Mouse (Mus musculus): Measurements from ENCODE around the gene Fopnl.

The Fopnl gene

DNA sequence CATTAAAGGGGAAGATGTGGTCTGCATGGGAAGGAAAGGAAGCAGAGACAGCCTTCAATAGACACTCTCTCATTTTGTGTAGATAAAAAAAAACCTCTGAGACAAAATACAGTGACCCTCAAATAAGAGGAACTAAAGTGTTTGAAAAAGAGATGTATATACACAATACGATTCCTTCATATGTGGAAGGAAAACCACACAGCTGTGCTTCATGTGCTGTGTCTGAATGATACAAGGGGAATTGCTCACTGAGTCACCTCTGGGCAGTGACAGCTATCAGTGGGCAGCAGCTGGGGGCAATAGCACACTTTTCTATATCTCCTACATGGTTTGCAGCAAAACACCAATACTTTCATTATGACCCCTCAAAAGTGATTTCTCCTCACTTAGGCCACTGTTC lies 9.8 kb downstream of the Fopnl start:
- DNase-seq (ENCODE audit: low read depth, low spot score): no peak

GRCm38 (mm10) chr16:14306451-14306850 lies 10.8 kb downstream of the Fopnl start:
- peak; percentile 66 for DNase-seq (ENCODE audit: low read depth, low spot score)

- DNase-seq (ENCODE audit: low read depth, low spot score): no peak
Measured at GRCm38 (mm10) chr16:14304791-14305190, 12.4 kb downstream of the Fopnl start.

DNA sequence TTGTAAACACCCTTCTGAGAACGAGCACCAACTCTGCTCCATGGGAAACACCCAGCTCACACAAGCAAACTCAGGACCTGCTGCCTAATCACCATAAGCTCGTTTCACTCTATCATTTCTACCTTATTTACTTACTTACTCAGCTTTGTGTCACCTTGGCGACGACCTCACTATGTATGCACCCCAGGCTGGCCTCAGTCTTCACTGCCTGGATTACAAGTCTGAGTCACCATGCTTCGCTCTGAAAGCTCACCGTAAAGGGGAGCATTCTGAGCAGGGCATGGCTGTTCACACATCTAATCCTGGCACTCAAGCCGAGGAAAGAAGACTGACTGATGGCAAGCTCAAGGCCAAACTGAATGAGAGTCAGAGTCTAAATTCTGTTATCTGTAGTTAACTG lies 13.5 kb downstream of the Fopnl start:
- DNase-seq (ENCODE audit: low read depth, low spot score): no peak

- DNase-seq (ENCODE audit: low read depth, low spot score): no peak
Measured at GRCm38 (mm10) chr16:14303148-14303547, 14.1 kb downstream of the Fopnl start.

DNA sequence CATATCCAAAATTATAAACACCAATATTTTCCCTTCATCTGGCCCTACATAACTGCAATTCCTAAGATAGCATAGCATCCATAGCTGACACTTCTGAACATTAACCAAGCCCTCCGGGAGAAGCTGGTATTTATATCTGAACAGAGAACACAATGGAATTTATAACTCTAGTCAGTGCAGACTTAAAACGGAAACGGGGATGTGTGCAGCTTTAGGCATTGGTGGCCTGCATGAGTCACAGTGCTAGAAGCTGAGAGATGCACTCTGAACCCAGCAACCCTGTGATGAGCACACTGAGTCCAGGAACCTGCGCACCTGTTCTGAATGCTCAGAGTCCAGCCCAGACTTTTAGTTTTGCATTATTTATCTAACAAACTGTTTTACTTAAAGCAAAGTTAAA lies 18.7 kb downstream of the Fopnl start:
- no peak for DNase-seq (ENCODE audit: low read depth, low spot score)

DNA sequence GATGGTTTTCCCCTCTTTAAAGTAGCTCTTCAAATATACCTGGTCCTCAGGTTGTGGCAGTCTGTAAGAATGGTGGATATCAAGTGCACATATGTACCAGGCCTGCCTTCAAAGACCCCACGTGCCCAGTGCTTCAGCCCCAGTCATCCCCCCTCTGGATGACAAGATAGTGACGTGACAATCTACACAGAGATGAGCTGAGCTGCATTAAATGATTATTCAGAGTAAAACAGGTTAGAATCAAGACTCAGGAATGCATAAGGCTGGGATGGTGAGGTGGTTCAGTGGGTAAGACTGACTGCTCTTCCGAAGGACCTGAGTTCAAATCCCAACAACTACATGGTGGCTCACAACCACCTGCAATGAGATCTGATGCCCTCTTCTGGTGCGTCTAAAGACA lies 19.5 kb downstream of the Fopnl start:
- DNase-seq (ENCODE audit: low read depth, low spot score): no peak

- DNase-seq (ENCODE audit: low read depth, low spot score): no peak
Measured at GRCm38 (mm10) chr16:14297137-14297536, 20.1 kb downstream of the Fopnl start.

- DNase-seq (ENCODE audit: low read depth, low spot score): no peak
Measured at GRCm38 (mm10) chr16:14296544-14297124, 20.6 kb downstream of the Fopnl start.

DNA sequence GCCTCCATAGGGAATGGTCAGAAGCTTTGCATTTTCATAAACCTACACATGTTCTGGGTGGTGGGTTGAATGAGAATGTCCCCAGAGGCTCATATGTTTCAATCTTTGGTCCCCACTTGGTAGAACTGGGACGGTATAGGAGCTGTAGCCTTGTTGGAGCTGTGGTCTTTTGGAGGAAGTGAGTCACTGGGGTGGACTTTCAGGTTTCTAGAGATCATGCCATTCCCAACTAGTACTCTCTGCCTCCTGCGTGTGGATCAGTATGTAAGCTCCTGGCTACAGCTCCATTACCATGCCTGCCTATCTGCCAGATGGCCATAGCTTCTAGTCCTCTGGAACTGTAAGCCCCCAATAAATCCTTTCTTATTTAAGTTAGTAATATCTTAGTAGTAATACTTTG lies 21.9 kb downstream of the Fopnl start:
- no peak for DNase-seq (ENCODE audit: low read depth, low spot score)

DNA sequence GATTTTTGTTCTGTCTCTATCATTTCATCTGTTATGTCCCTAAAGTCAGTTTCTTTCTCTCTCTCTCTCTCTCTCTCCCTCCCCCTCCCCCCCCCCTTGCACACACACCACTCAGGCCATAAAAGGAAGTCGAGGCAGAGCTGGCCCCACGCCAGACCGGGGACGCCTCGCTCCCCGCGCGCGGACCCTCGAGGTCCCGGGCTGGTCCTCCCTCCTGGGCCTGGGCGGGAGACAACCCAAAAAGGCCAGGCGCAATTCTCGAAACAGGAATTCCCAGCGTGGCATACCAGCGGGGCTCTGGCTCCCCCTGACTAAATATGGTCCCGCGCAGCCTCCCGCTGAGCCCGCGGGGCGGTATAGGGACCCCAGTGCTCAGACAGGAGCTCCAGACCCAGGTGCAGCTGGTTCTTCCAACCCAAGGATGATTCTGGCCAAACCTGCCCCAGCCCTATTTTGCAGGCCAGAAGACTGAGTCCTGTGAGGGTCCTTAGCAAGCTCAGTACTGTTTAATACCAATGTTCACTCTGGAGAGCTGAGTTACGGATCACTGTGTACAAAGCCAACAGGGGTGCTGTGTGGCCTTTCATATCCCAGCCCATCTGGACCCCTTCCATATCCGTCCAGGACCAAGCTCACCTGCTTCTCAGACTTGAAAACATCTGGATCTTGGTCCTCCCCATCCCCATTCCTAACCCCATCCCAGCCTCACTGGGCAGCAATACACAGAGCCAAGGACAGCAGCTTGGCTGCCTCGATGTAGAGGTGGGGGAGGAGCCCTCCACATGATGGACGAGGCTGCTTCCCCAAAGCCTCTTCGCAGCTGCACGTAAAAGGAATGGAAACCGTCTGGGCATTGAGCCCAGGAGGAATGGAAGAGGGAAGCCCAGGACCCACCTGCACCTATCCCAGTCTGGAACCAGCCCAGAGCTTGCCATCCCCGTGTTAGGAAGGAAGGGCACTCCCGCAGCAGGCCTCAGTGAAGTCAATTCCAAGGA lies 24.7 kb downstream of the Fopnl start:
- peak; percentile 30 for DNase-seq (ENCODE audit: low read depth, low spot score)

DNA sequence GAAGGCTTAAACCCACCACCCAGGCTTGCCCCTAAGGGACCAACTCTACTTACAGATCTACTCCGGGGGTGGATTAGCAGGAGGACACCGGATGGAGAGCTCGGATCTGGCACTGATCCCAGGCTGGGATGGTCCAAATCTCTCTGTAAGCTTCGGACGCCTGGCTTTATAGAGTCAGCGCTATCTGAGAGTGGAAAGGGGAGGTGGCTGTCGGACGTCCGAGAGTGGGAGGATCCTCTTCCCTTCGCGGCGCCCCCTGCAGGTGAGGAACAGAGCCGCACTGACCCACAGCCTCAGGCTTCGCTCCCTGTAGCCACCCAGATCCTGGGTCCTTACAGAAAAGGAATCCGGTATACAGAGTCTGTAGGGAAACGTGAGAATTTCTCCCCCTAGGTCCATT lies 26.0 kb downstream of the Fopnl start, which contains the start of gene Myh11:
Gene Myh11, minus strand, starts transcription at position 150 of the 400 bp plus-strand sequence.
- DNase-seq (ENCODE audit: low read depth, low spot score): peak; percentile 93

- DNase-seq (ENCODE audit: low read depth, low spot score): no peak
Measured at GRCm38 (mm10) chr16:14272374-14272965, 44.7 kb downstream of the Fopnl start.

- DNase-seq (ENCODE audit: low read depth, low spot score): no peak
Measured at GRCm38 (mm10) chr16:14265203-14265920, 51.8 kb downstream of the Fopnl start.

- no peak for DNase-seq (ENCODE audit: low read depth, low spot score)
Measured at GRCm38 (mm10) chr16:14264504-14264903, 52.7 kb downstream of the Fopnl start.

DNA sequence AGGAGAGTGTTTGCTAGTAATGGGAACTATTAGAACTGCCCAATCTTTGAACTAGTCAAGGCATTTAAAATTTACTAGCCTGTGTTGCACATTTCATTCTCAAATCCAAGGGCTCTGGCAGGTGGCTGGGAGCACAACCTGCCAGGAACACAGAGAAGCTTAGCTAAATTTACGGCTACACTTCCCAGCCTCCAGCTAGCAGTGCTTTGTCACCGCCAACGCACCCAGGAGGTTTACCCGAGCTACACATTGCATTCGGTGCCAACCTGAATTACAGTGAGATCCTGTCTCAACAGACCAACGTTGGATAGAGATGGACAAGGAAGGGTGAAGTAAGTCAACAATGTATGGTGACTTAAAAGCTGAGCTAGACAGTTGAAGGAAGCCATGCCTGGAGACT lies 54.0 kb downstream of the Fopnl start:
- DNase-seq (ENCODE audit: low read depth, low spot score): no peak

DNA sequence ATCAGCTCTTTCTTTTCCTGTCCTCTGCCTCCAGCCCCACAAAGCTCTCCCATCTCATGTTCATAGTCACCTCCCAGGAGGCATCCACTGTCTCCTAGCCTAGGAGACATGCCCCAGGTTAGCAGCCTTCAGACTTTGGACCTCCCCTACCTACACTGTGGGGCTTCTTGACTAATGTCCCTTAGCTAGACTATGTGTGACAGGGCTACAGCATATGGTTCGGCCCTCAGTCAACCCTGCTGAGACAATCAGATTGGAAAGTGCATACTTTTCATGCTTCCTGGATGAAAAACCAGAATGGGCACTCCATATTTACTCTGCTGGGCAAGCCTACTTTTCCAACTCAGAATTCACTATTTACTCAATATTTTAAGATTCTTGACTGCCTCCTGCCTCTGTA lies 54.8 kb downstream of the Fopnl start:
- DNase-seq (ENCODE audit: low read depth, low spot score): no peak

DNA sequence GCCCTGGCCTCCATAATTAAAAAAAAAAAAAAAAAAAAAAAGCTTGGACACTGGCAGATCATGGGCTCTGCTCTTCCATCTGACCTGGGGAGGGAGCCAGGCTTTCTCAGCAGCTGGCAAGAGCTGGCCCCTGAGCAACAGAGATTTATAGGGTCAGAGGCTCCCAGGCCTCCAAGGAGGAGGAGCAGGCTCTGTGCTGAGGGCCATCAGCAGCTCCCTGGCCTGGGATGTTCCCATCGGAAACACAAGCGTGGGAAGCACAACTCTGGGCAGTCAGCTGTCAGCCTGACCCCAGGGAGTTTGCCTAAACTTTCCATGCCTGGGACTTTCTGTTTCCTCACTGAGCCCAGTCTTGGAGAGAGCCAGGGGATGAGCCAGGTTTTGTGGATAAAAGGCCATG lies 58.3 kb downstream of the Fopnl start:
- DNase-seq (ENCODE audit: low read depth, low spot score): no peak

GRCm38 (mm10) chr16:14253586-14253985 lies 63.6 kb downstream of the Fopnl start:
- DNase-seq (ENCODE audit: low read depth, low spot score): no peak

DNA sequence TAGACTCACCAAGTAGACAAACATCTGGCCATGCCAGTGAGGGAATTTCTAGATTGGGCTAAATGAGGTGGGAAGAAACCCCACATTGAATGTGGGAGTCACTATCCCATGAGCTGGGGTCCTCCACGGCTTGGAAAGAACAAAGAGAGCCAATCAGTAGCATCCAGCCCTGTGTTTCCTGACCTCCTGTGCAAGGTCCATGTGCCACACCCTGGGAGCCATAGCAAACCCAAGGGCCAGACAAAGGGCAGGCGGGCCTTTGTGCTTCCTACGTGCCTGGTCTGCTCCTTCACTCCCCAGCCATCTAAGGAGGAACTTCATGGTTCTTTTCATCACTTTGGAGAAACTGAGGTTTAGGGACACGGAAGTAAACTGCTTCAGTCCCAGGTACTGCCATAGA lies 64.3 kb downstream of the Fopnl start:
- DNase-seq (ENCODE audit: low read depth, low spot score): no peak

DNA sequence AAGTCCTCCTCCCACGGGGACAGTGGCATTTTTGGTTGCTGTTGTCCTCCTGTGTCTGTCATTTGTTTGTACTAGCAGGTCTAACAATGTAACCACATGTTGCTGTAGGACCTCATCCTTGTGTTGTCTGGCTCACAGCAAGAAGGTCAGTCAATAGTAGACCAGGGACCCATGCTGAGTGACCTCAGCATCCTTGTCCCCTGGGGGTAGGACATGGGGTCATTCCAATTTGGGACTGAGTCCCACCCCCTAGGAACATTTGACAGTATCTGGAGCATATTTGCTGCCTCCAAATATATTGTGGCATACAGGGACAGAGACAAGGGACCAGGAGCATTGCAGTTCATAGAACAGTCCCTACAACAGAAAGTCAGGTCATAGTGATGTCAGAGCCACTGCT lies 67.3 kb downstream of the Fopnl start:
- no peak for DNase-seq (ENCODE audit: low read depth, low spot score)
